Mouse (Mus musculus) heart, postnatal 4 days (tissue): ENCODE data around the gene Susd4. TPM values are rescaled to one million over a fixed set of nuclear protein-coding genes. Genes with fewer than 3 reads are reported as not detected.
A peak's percentile ranks its signal among the peaks of the same experiment; 100 is the strongest.

ENCODE experiments used
- DNase-seq: peaks from one replicate; pipeline ENCODE4 v3.0.0; 2021
- total RNA-seq, 2 experiments: library from RNA; stranded (reverse); gene quantifications; 2 replicates each; pipeline ENCODE4 v1.2.3; 2021

Gene Susd4
- total RNA-seq, 2 experiments from 2014 or later: 1.2 to 1.8 TPM

DNA sequence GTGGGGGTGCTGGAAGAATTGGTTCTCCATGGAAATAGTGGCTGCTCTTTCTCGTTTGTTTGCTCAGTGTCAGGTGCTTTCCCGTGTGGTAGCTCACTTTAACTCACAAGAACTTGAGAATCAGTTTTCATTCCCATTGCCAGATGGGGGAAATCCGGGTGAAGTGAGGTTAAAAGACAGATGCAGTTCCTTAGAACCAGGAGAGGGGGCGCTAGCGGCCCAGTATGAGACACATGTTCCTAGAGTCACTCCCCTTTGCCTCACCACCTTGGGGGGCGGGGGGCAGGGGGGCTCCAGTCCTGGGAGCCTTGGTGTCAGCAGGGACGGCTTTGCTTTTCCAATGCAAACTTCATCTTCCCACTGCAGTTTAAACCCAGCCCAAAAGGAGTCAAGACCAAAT lies 23.4 kb downstream of the Susd4 start:
- DNase-seq: no peak

DNA sequence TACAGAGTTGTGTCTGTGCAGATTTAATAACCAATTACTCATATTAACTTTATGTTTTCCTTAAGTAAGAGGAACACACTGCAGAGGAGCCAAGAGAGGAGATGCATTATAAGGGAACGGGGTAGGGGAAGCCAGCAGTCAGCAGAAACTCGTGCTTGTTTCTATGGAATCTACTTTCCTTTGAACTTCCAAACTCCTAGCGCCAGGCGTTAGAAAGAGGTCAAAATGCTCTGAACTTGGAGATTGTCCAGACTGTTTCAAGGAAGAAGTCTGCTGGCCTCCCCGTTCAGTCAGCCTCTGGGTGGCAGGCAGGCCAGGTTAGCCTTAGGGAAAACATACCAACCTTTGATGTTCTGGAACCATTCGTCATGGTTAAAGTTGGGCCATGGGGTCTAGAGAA lies 25.2 kb downstream of the Susd4 start:
- DNase-seq: no peak

DNA sequence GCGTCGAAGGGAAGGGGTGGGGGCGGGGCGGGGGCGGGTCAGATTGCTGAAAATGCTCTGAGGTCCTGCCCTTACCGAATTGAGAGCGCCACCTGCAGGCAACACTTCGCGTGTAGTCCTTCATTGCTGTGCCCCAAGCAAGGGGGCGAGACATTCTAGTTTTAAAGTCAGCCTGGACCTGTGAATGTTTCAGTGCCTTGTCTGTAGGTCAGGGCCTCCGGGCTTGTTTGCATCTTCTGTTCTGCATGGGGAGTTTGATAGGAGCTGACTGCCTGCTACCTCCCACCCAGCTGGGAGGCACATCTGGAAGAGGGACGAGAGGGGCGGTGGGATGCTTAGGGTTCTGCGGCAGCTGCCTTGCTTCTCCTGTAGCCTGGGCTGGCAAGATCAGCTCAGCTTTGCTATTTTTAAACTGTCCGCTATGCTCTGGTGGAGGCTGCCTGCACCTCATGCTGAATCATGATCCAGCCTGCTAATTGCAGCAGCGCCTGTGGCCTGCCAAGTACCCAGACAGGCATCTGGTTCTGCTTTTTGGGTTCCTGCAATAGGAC lies 28.9 kb downstream of the Susd4 start:
- peak; percentile 82 for DNase-seq

DNA sequence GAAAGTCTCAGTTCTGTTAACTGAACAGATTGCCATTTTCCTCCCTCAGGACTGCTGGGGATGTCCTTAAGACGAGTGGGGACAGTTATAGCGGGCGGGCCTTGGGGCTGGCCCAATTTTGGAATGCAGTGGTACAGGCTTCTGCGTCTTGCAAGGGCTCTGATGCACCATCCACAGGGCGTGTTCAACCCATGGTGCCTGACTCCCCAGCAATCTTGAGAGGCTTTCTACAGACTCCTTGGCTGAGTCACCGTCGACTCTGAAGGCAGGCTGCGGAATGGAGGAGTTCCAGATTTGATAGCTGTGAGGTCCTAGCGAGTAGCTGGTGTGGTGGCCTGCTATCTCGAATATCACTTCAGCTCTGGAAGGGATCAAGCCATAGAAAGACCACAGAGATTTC lies 30.6 kb downstream of the Susd4 start:
- DNase-seq: no peak

DNA sequence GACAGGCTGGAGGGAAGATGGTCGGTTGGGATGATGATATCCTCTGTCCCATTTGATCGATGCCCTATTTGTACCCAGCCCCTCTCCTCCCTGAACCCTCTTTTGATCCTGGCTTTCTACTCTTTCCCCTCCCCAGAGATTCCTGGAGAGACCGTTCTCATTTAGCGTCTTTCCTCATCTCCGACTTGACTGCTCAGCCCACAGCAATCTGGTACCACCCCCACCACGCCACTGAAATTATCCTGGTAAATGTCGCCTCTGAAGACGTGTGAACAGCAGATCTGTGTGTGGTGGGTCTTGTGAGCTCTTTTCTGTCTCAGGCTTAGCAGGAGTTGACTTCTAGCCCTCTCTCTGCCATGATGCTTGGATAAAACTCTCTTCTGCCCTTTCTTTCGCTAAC lies 31.0 kb downstream of the Susd4 start:
- DNase-seq: no peak

DNA sequence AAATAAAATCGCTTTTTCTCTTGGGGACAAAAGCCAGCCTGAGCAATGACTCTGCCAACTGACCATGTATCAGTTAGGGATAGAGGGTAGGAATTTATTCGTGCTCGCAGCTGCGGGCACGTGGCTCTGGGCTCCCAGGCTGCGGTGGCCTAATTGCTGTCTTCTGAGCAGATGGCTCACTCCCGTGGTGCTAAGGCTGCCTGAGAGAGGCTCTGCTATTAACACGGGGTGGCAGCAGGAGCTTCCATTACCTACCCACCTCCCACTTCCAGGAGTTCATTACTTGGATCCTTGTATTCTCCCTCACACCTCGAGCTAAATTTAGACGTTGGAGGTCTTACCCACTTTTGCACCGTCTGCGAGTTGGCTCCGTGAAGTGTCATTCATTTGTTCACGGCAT lies 33.4 kb downstream of the Susd4 start:
- DNase-seq: no peak

DNA sequence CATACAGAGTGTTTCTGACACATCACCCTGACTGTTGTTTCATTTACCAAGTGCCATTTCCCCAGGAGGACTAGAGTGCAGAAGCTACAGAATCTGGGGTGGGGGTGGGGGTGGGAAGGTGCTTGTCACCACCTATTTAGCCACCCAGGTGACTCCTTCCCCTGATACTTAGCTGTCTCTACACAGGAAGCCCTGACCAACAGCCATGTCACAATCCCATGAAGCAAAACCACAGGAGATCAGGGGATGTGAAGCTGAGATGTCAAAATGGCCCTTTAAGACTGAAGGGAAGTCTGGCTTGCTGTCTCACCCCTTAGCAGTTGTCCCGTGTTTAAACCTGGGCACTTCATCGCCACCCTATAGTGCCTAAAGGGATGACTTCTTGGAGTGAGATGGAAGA lies 37.9 kb downstream of the Susd4 start:
- no peak for DNase-seq

DNA sequence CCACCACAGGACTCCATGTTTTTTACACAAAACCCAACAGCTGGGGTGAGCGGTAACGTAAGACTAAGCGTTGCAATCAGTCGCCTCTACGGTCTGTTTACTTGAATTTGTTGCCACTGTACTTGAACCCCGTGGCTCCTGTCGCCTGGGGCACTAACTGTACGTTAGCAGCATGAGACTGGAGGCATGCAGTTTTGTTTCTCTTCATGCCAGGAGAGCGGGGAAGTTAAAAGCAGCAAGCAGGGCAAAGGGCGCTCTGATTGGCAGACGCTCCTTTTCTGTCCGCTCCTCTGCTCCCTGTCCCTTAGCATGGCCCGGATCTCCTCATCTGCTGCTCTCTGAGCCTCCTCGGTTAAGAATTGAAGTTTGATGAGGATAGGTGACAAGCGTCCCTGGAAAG lies 39.2 kb downstream of the Susd4 start:
- no peak for DNase-seq

DNA sequence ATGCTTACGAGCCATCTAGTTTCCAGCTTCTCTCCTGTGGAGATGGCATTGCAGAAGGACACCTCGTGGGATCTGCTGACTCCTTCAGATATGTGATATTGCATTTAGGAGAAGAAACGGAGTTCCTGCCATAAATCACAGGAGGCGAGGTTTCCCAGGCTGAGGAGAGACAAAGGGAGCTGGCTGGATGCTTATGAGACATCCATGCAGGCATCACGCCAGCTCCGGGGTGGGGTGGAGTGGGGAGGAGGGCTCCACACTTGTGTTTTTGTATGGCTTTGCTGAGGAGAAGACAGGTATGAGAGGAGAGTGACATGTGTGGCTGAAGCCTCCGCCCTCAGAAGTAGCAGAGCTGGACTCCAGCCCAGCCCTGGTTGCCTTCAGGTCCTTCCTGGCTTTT lies 50.3 kb downstream of the Susd4 start:
- no peak for DNase-seq

DNA sequence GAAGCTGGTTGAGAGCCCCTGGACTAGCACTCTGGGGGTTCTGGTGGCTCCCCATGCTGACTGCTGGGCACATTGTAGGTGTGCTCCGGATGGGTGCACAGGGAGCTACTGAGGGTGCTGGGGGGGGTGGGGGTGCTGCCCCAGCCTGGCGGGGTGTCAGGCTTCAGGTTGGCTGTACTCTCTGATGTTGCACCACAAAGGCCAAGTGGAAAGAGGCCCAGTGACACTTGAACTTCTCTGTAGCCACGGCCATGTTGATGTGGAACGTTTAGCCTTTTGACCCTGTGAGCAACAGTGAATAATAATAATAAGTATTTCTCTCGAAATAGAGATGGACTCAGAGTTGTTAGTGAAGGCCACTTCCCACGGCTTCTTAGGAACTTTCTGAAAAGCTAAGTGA lies 50.9 kb downstream of the Susd4 start:
- no peak for DNase-seq

DNA sequence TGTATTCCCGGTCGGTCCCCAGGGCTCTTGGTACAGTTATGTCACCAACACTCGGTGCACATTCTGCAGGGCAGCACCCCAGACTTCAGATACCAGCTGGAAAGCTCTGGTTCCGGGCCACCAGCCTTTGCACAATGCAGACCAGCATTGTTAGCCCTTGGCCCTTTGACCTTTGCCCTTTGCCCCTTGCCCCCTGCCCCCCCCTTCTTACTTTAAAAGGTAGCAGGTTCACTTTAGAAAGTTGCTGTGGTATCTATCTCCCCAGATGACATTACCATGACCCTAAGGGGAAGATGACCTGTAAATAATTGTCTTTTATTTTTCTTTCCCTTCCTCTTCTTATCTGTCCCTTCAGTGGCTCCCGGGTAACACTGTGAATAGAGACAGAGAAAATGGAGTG lies 53.4 kb downstream of the Susd4 start:
- no peak for DNase-seq

DNA sequence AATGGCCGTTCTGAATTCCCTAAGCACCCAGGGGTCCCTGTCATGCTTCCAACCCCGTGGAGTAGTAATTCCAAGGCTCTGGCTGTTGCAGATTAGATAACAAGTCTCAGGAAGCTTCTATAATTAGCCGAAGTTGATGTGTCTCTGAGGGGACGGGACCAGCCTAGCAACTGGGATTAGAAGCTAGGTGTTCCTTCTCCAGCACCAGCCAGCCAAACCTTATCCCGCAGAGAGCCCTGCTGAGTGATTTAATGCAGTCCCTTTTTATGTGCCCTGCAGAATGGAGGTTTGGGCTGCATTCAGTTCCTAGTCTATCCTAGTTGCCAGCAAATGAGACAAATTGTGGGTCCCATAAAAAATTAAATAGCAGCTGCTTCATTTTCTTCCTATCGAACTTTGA lies 54.0 kb downstream of the Susd4 start:
- no peak for DNase-seq

DNA sequence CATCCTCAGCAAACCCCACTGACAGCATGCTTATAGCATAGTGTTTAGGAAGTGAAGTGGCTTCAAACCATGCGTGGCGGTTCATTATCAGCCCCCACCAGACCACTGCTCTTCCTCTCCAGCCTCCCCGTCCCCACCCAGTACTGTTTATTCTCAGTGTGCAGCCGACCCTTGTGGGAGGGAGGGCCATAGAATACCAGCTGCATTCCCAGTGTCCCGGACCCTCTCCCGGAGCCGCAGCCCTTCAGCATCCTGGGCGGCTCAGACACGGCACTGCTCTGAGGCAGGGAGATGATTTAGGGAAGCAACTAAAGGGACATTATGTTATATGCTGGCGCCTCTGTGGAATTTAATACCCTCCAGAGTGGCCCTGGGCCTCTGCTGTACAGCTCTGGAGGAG lies 55.3 kb downstream of the Susd4 start:
- no peak for DNase-seq

DNA sequence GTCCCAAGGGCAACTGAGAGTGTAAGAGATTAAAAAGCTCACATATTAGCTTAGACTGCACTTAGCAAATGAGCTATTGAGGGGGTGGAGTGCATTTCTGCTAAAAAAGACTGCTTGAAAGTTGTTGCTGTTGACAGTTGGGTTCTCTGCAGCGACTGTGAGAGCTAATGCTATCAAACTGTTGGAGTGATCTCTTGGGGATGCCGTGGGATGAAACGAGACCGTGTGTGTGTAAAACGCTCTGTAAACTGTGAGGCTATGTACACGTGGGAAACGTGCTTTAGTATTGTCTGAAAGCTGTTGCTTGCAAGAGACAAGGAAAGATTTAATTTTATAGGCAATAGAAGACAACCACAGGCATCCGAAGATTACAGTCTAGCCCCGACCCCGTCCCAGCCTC lies 59.1 kb downstream of the Susd4 start:
- DNase-seq: no peak

DNA sequence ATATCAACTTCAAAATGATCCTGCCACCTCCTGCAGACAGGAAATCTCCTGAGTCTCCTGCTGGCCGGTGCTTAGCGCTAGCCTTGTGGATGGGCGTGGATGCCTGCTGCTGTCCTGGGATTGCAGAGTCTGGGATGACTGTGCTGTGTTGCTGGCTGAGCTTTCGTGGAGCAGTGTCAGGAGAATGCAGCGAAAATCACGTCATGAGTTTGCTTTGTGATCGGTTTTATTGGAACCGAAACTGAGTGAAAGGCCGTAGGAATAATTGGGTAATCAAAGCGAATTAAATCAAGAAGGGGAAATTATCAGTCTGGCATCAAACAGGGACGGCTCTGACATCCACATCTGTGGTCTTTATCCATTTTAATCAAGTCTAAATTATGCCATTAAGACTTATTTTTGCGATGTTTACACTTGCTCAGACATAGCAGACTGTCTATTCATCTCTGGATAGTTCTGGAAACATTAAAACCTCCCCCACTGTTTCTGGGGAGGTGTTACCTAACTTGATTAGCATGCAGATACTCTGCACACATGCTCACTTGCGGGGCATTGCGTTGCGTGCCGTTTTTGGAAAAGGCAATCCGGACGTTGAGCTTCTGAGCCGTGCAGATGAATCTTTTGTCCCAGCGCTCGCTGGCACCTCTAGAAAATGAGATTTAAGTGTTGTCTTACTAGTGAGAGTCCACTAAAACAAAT lies 60.2 kb downstream of the Susd4 start:
- no peak for DNase-seq

DNA sequence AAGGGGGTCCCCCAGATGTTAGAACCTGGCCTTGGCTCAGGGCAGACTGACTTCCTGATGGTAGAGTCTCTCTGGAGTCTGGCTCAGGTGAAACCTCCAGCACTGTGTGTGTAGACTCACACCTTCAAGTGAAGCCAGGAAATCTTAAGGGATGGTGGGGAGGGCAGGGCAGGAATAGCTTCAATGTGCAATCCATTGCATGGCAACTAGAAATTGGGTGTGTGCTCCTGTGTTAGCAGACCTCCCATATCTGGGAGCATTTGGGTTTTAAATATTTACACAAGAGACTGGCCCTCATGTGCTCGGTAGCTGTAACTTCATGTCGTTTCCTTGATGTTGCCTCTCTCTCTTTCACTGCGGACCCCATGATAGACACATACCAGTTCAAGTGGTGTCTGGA lies 62.9 kb downstream of the Susd4 start:
- no peak for DNase-seq

DNA sequence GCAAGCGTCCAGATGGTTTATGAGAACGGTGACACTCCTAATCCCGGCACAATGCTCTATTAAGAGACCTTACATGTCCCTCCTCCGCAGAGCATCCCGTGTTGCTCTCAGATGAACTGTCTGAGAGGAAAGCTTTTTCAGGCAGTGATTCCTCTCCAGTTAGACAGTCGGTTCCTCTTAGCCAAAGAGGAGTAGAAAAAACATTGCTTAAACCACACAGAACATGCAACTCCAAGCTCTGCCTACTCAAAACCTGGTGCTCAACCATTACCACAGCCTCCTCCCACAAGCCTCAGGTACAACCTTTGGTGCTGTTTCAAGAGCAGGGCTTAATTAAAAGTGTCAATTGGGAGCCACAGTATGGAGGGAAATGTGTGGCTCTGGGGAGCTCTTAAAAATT lies 74.4 kb downstream of the Susd4 start:
- no peak for DNase-seq

DNA sequence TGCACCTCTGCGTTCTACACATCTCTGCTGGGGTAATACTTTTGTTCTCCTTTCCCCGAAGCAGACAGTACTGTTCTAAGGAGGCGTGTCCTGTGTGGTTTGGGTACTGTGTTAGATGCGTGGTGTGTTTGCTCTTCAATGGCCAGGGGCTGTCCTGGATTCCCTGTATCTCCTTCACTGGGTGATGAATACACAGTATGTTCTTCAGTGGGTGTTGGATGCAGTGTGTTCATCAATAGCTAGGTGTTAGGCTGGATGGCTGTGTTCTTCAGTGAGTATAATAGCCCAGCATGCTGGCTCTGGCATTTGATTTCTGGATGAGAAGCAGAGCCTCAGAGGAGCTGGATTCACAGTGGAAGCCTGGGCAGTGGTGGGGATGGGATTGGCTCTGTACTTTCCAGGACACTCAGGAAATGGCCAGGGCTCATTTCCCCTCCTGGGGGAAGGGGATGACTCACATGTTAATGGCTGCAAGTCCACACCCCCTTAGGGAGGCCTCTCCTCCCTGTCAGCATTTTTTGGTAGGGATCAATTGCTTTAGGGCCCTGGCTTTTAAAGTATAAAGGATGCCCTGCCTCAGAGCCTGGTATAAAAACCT lies 75.8 kb downstream of the Susd4 start:
- no peak for DNase-seq

DNA sequence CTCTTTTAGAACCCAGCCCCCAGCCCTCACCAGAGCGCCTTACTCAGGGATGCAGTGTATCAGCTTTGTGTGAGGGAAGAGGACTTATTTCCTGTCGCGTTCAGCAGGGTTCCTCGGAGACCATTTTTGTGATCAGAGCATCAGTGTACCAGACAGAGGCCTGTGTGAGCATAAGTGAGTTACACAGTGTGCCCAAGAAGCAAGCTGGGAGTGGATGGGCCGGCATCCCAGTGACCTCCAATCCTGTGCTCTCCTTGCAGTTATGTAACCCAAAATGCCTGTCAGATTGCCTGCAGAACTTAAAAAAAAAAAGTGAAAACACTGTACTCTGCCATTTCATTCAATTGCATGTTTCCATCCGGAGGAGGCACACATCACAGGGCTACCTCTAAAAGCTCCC lies 76.4 kb downstream of the Susd4 start:
- DNase-seq: no peak

DNA sequence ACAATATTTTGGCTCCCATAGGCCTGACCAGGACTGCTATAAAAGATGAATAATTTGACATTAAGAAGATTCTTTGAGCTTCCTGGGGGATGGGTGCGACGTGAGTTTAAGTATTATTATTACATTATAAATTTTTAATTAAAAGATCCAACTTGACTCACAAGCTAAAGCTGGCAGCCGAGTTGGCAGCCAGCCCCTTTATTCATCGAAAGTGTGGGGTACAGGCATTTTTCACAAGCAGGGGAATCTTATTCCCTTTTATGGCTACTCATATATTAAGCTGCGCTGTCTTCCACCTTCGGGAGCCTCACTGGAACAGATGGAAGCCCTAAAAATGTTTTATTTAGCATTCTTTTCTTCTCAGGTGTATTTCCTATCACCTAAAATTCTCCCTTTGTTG lies 76.9 kb downstream of the Susd4 start:
- no peak for DNase-seq

DNA sequence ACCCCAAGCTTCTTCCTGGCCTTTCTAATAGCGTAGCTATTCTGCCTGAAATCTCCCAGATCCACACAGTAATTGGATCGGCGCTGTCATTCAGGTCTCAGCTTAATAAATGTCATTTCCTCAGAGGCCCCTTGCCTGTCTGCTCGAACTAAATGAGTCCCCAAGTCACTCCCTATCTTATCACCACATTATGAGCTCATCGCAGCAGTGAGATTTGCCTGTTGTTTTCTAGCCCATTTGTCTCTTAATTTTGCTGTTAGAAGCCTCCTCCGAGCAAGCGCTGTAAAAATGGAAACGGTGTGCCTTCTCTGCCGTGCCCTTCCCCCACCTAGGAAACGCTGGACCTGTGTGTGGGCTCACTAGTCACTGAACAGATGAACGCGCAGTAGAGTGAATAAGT lies 85.9 kb downstream of the Susd4 start:
- no peak for DNase-seq

DNA sequence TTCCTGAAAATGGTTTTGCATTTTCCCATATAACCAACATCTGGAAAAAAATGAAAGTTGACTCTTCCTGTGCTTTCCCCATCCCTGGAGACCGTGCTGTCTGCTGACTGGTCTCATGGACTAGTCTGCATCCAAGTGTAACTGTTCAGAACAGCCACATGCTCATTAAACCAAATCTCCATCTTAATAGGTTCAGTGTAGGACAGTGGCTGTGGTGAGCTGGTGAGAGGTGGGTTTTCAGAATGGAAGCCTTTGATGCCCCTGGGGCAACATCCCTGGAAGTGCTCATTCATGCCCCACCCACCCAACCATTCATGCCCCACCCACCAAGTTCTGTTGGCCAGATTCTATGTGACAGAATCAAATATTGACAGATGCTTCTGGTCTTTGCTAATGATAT lies 86.4 kb downstream of the Susd4 start:
- no peak for DNase-seq

DNA sequence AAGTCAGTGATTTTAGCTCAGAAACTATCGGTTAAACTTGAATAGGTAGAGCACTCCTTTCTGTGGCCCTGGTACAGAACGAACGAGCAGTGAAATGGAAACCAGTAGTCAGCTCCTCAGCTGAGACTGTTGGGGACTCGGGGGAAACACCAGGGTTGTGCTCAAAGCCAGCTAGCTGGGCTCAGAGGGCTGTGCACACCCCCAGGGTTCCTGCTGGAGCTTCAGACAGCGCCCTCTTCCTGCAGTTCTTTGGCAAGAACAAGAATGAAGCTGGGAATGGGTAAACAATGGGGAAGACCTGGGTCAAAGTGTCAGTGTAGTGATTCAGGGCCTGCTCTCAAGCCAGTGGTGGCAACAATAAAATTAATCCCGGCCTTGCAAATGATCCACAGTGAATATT lies 88.5 kb downstream of the Susd4 start:
- no peak for DNase-seq

DNA sequence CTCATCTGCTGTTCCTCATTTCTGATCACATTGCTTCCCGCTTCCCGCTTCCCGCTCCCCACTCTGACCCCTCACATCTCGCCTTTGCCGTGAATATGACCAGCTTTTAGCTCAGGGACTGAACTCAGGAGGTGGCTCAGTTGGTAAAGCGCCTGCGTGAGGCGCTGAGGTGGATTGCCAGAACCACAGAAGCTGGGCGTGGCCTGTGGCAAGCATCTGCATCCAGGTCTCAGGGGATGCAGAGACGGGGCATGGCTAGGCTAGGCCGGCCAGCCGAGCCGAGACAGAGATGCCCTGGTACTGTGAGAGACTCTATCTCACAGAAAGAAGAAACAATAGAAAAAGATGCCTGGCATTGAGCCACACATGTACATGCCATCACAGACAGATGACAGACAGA lies 93.0 kb downstream of the Susd4 start:
- no peak for DNase-seq
